ENCODE assay signal across 8 mouse cellular contexts in the genomic region with DNA sequence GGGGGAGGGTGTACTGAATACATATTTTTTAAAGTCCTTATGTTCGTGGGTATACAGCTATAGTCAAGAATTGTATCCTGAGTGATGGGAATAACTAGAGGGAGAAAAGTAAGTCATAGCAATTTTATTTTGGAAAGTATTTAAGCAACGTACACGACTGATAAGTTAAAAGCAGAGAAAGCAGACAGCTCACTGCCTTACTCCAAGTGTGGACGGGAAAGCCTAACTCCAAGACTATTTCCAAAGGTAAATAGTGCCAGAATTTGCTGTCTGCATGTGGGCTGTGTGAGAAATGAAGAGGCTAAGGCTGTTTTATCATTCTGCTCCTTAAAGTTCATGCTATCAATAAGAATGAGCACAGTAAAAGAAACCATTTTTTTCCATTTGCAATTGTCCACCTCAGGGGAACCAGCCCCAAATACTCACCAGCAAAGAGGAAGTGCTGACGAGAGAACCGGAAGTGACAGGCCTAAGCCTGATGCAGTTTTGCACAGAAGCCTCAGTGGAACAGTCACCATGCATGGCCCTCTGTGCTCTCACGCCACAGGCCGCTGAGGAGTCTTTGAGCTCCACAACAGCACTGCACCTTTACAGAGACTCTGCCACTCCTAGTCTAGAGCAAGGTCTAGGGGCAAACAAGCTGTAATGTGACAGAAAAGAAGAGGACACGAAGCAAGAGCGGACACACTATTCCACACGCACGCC. TPM values are rescaled to one million over a fixed set of nuclear protein-coding genes. Genes with fewer than 3 reads are reported as not detected.
DNase-seq lines count a peak whose midpoint lies in the region.

No protein-coding gene starts in this region.

- DNase-seq in layer of hippocampus, adult 9-11 months: peak; percentile 27
- no peak for DNase-seq in layer of hippocampus, postnatal 14 days (ENCODE audit: low spot score in 2 of 2)
- peak; percentile 62 for DNase-seq in T-cell, adult 2 months (ENCODE audit: low spot score)
- peak; percentile 15 to 27 for DNase-seq in heart, postnatal 14 days
- peak; percentile 53 for DNase-seq in naive thymus-derived CD4-positive, alpha-beta T cell, adult 2 months (ENCODE audit: low read depth)
- DNase-seq in layer of hippocampus, postnatal 36 days: no peak
- DNase-seq in adrenal gland, postnatal 25 days: no peak
- no peak for DNase-seq in cerebellum, adult 11 months

- intact Hi-C loops in heart, postnatal 14 days (cut with DNase I): no loop called here

RNA-seq across cellular contexts. Expression of gene Ralgps2, which starts 18.0 kb away (rescaled TPM):
- 10 to 100 TPM; 79.0 to 96.0 TPM for total RNA-seq in layer of hippocampus, postnatal 14 days (2021)
- total RNA-seq in heart, postnatal 14 days (2021): 10 to 100 TPM; 16.3 to 17.1 TPM
- 10 to 100 TPM; 71.0 to 78.7 TPM for total RNA-seq in layer of hippocampus, postnatal 36 days (2021)
- total RNA-seq in adrenal gland, postnatal 25 days (2021): 29.6 and 35.5 TPM in 2 replicates

Comparison
In these comparisons a context has a peak if more than half of its experiments do, and no peak if none do; other contexts are left out.
1. DNase-seq: peak in layer of hippocampus, adult 9-11 months (single experiment), T-cell, adult 2 months (single experiment), heart, postnatal 14 days (2 of 2) and naive thymus-derived CD4-positive, alpha-beta T cell, adult 2 months (single experiment); none in layer of hippocampus, postnatal 14 days (0 of 2), layer of hippocampus, postnatal 36 days (0 of 2), adrenal gland, postnatal 25 days (single experiment) and cerebellum, adult 11 months (single experiment).